Mouse (Mus musculus) brain, embryonic 14.5 days (tissue): ENCODE measurements around the gene Unc13a.

Source experiments
- CTCF ChIP-seq: fragments of 200-500 bp; IDR thresholded peaks from 2 replicates; pipeline ENCODE4 v1.5.1; 2012; ENCODE audit warnings: inconsistent platforms, mild to moderate bottlenecking, moderate library complexity, borderline replicate concordance; ENCODE audit not compliant: insufficient read depth, insufficient read length; ENCODE audit errors: extremely low read depth
- POLR2A ChIP-seq: fragments of 200-500 bp; IDR thresholded peaks from 2 replicates; pipeline ENCODE4 v1.6.1; 2012; ENCODE audit warnings: mild to moderate bottlenecking, inconsistent platforms, borderline replicate concordance; ENCODE audit not compliant: poor library complexity, insufficient read depth, insufficient read length, severe bottlenecking; ENCODE audit errors: extremely low read depth

- TF ChIP-seq POLR2A = no peak
- TF ChIP-seq CTCF = no peak
Observed at GRCm38 (mm10) chr8:71719218-71719617, 47.7 kb upstream of the Unc13a start.
